Mouse (Mus musculus): Measurements from ENCODE around the gene Ano8. TPM values are rescaled to one million over a fixed set of nuclear protein-coding genes. Genes with fewer than 3 reads are reported as not detected.
"Not testable (repeated sequence)": the region's sequence is repeated elsewhere in the genome, so short reads cannot be mapped to it uniquely, and the experiment has no call there.

The Ano8 gene
- total and polyA plus RNA-seq, 2 experiments = 2.3 to 5.2 TPM

- Histone ChIP-seq H3K9ac (ENCODE audit: low read depth, low read length) (no peak overlapping the region), H3K4me3 (ENCODE audit: insufficient read depth, low read depth, low read length) (no peak overlapping the region), H3K27me3 (ENCODE audit: control insufficient read depth, insufficient read depth, low read length) (no peaks in the 10 kb centered on the region), H3K27ac (replicated peaks; ENCODE audit: insufficient read depth, low read depth, low read length) (peak overlapping the region; percentile 44; the same call in 1 of the 2 replicates), H3K36me3 (ENCODE audit: control insufficient read depth, insufficient read depth, low read length) (no peaks in the 10 kb centered on the region), H3K79me2 (ENCODE audit: control insufficient read depth, insufficient read depth, low read length) (no peaks in the 10 kb centered on the region), H3K4me1 (ENCODE audit: control insufficient read depth, insufficient read depth, low read length) (no peaks in the 10 kb centered on the region; the same call in 1 of the 2 replicates)
- WGBS = 40% methylated on average over 6 of the region's 6 CpGs
- TF ChIP-seq POLR2A (IDR thresholded peaks at IDR 0.05; ENCODE audit: extremely low read depth, insufficient read depth, low read length) (no peak), CTCF (IDR thresholded peaks at IDR 0.05; ENCODE audit: low read depth, low read length) (no peak)
- no peak for DNase-seq (ENCODE audit: extremely low read depth, low read depth, low spot score)
These were observed 40.5 kb upstream of the Ano8 start for GRCm38 (mm10) chr8:71526272-71526671.

DNA sequence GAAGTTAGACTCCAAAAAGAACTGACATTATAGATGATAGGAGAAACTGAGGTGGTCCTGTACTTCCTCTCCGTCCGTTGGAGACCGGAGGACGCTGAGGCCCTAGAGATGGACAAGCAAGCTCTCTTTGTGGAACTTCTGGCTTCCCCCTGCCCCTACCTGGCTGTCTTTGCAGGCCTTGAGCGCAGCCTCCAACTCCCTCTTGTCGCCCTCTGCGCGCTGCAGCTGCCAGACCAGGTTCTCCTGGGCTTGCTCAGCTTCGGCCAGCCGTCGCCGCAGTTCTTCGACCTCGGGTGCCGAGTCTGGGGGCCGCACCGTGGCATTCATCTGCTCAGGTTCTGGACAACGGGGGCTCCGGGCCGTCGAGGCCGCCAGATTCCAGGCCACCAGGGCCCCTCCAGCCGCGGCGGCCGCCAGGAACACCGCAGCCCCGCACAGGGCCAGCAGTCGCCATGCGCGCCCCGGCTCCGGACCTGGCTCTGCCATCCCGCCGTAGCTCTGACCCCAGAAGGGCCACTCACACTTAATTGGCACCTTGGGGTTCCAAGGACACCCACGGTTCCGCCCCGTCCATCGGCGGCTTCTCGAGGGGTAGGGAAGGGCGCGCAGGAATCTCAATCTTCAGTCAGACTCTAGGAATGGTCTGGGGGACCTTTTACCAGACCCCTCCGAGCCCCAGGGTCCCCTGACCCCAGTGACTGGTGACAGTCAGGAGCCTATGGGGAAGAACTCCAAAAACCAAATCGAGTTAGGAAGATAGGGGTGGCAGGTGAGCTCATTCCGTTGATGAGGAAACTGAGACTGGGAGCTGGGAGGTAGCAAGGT is 39.7 kb upstream of the Ano8 start, which contains the start of gene Ccdc194:
TSS of gene Ccdc194 (minus strand) at position 486 of the 825 bp plus-strand sequence.
- WGBS = 23% methylated on average over 46 of the region's 46 CpGs
- no peaks in the 10 kb centered on the region; the same call in 1 of the 2 replicates for H3K4me1 ChIP-seq (ENCODE audit: control insufficient read depth, insufficient read depth, low read length)
- H3K79me2 ChIP-seq (ENCODE audit: control insufficient read depth, insufficient read depth, low read length) = no peaks in the 10 kb centered on the region
- H3K36me3 ChIP-seq (ENCODE audit: control insufficient read depth, insufficient read depth, low read length) = no peaks in the 10 kb centered on the region
- H3K27me3 ChIP-seq (ENCODE audit: control insufficient read depth, insufficient read depth, low read length) = no peaks in the 10 kb centered on the region
- no peak within 1 kb of the TSS for H3K9ac ChIP-seq (ENCODE audit: low read depth, low read length)
- H3K4me3 ChIP-seq (ENCODE audit: insufficient read depth, low read depth, low read length) = no peak within 1 kb of the TSS
- DNase-seq (ENCODE audit: extremely low read depth, low read depth, low spot score) = no peak
- peak within 1 kb of the TSS; percentile 44; the same call in 1 of the 2 replicates for H3K27ac ChIP-seq (replicated peaks; ENCODE audit: insufficient read depth, low read depth, low read length)
- no peak for TF ChIP-seq CTCF (IDR thresholded peaks at IDR 0.05; ENCODE audit: low read depth, low read length)
- no peak for TF ChIP-seq POLR2A (IDR thresholded peaks at IDR 0.05; ENCODE audit: extremely low read depth, insufficient read depth, low read length)

GRCm38 (mm10) chr8:71521634-71522033 is 35.9 kb upstream of the Ano8 start:
- no peak overlapping the region for H3K4me3 ChIP-seq (ENCODE audit: insufficient read depth, low read depth, low read length)
- H3K27me3 ChIP-seq (ENCODE audit: control insufficient read depth, insufficient read depth, low read length) = no peaks in the 10 kb centered on the region
- peak; percentile 73 for DNase-seq (ENCODE audit: extremely low read depth, low read depth, low spot score)
- no peaks in the 10 kb centered on the region for H3K4me1 ChIP-seq (ENCODE audit: control insufficient read depth, insufficient read depth, low read length)
- no peak overlapping the region for H3K9ac ChIP-seq (ENCODE audit: low read depth, low read length)
- WGBS = 2% methylated on average over 17 of the region's 17 CpGs
- H3K79me2 ChIP-seq (ENCODE audit: control insufficient read depth, insufficient read depth, low read length) = no peaks in the 10 kb centered on the region
- no peak overlapping the region for H3K27ac ChIP-seq (replicated peaks; ENCODE audit: insufficient read depth, low read depth, low read length)
- H3K36me3 ChIP-seq (ENCODE audit: control insufficient read depth, insufficient read depth, low read length) = no peaks in the 10 kb centered on the region
- TF ChIP-seq CTCF (IDR thresholded peaks at IDR 0.05; ENCODE audit: low read depth, low read length) (peak; percentile 98), POLR2A (IDR thresholded peaks at IDR 0.05; ENCODE audit: extremely low read depth, insufficient read depth, low read length) (no peak)

GRCm38 (mm10) chr8:71519037-71519825 is 33.5 kb upstream of the Ano8 start:
- not testable (repeated sequence) for H3K36me3 ChIP-seq (ENCODE audit: control insufficient read depth, insufficient read depth, low read length); H3K79me2 ChIP-seq (ENCODE audit: control insufficient read depth, insufficient read depth, low read length); H3K27ac ChIP-seq (replicated peaks; ENCODE audit: insufficient read depth, low read depth, low read length); H3K9ac ChIP-seq (ENCODE audit: low read depth, low read length); H3K4me1 ChIP-seq (ENCODE audit: control insufficient read depth, insufficient read depth, low read length); H3K4me3 ChIP-seq (ENCODE audit: insufficient read depth, low read depth, low read length); H3K27me3 ChIP-seq (ENCODE audit: control insufficient read depth, insufficient read depth, low read length)
- TF ChIP-seq CTCF (IDR thresholded peaks at IDR 0.05; ENCODE audit: low read depth, low read length) = peak; percentile 78
- WGBS = 30% methylated on average over 10 of the region's 10 CpGs
- DNase-seq (ENCODE audit: extremely low read depth, low read depth, low spot score) = peak; percentile 59

GRCm38 (mm10) chr8:71516786-71517185 is 31.0 kb upstream of the Ano8 start:
- Histone ChIP-seq H3K27ac (replicated peaks; ENCODE audit: insufficient read depth, low read depth, low read length) (no peak overlapping the region), H3K79me2 (ENCODE audit: control insufficient read depth, insufficient read depth, low read length) (no peaks in the 10 kb centered on the region), H3K27me3 (ENCODE audit: control insufficient read depth, insufficient read depth, low read length) (no peaks in the 10 kb centered on the region), H3K4me1 (ENCODE audit: control insufficient read depth, insufficient read depth, low read length) (no peaks in the 10 kb centered on the region; the same call in 1 of the 2 replicates), H3K9ac (ENCODE audit: low read depth, low read length) (no peak overlapping the region), H3K36me3 (ENCODE audit: control insufficient read depth, insufficient read depth, low read length) (no peaks in the 10 kb centered on the region), H3K4me3 (ENCODE audit: insufficient read depth, low read depth, low read length) (no peak overlapping the region)
- 10% methylated on average over 6 of the region's 6 CpGs for WGBS
- TF ChIP-seq CTCF (IDR thresholded peaks at IDR 0.05; ENCODE audit: low read depth, low read length) = no peak
- TF ChIP-seq POLR2A (IDR thresholded peaks at IDR 0.05; ENCODE audit: extremely low read depth, insufficient read depth, low read length) = no peak
- DNase-seq (ENCODE audit: extremely low read depth, low read depth, low spot score) = peak; percentile 29
